In genomic region chr5:117938182-117938581, GRCm38 (mm10) we compare ENCODE assay signal across 8 mouse cellular contexts. TPM values are rescaled to one million over a fixed set of nuclear protein-coding genes. Genes with fewer than 3 reads are reported as not detected.
DNase-seq lines count a peak whose midpoint lies in the region; ATAC-seq lines count a peak whose summit lies in the region.

No protein-coding gene starts in this region.

- H3K9ac ChIP-seq in neural tube, embryonic 13.5 days = no peak overlapping the region

- no peak overlapping the region for H3K4me3 ChIP-seq in neural tube, embryonic 13.5 days

- no peaks in the 10 kb centered on the region for H3K36me3 ChIP-seq in neural tube, embryonic 13.5 days

- peak overlapping the region; percentile 42 for H3K4me2 ChIP-seq in neural tube, embryonic 13.5 days

- 11% methylated on average over 14 of the region's 14 CpGs for WGBS in neural tube, embryonic 13.5 days

- H3K9me3 ChIP-seq in neural tube, embryonic 13.5 days = no peaks in the 10 kb centered on the region

- DNase-seq in A20 (ENCODE audit: low read depth, low spot score) = peak; percentile 84
- DNase-seq in MN1 (ENCODE audit: low spot score) = peak; percentile 76
- DNase-seq in embryo, embryonic 10.5 days (ENCODE audit: low spot score) = peak; percentile 88
- peak; percentile 52 to 83 for DNase-seq in heart, adult 18-20 months
- peak; percentile 46 for DNase-seq in kidney, adult 11 months
- DNase-seq in lung, adult 18-20 months = peak; percentile 45 to 60
- DNase-seq in thymus, postnatal 36 days = peak; percentile 53 to 71

- H3K27me3 ChIP-seq in neural tube, embryonic 13.5 days = 0 out of 2 replicates have a peak, but pooled peaks cover 9% of the 10 kb centered on the region

- H3K27ac ChIP-seq in neural tube, embryonic 13.5 days (replicated peaks) = no peak overlapping the region

- no peak for ATAC-seq in neural tube, embryonic 13.5 days (ENCODE audit: low read depth)

- H3K4me1 ChIP-seq in neural tube, embryonic 13.5 days (replicated peaks) = 0 out of 2 replicates have a peak, but pooled peaks cover 5% of the 10 kb centered on the region

RNA-seq across cellular contexts. Expression of gene Fbxo21, which starts 38.3 kb away (rescaled TPM):
- total RNA-seq in heart, adult 18-20 months (2021) = 10 to 100 TPM; 35.7 to 38.8 TPM
- polyA plus RNA-seq in neural tube, embryonic 13.5 days (2015; fragmentation: Nextera tagmentation; extraction: Ambion mirVana) = 133 and 139 TPM in 2 replicates
